Mouse (Mus musculus): ENCODE data around the gene Cdc123. TPM values are rescaled to one million over a fixed set of nuclear protein-coding genes. Genes with fewer than 3 reads are reported as not detected.

The Cdc123 gene
- polyA plus RNA-seq, 1 experiment from 2014 or later = 312 TPM

DNA sequence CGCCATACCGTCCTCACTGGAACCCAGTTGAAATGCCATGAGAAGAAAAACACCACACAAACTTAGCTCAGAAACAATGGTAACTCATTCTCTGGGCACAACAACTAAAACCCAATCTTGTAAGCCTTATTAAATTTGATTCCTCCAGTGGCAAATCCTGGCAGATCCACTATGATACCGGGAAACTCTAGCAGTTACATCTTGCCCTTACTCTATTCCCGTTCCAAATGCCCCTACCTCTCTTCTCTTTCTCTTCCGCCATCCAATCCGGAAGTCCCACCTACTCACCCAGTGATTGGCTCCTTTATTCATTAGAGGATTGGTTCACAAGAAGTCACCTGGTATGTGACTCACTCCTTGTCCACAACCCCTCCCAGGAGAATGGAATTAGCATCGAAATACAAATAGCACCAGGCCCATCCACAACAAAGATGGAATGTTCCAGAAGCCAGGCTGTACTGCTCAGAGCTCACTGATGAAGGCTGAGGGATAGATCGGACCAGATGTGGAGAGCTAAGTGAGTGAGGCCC, 84.4 kb downstream of the Cdc123 start:
- H3K4me2 ChIP-seq (replicated peaks; ENCODE audit: low read depth, low read length) = no peak overlapping the region
- DNase-seq (ENCODE audit: low spot score) (no peak), ATAC-seq (ENCODE audit: low FRiP score) (no peak)
- no peak overlapping the region for H3K9ac ChIP-seq (ENCODE audit: low read depth, low read length)
- no peak overlapping the region for H3K4me3 ChIP-seq (ENCODE audit: low read depth, low read length)
- H3K27ac ChIP-seq (ENCODE audit: low read depth, low read length) = no peak overlapping the region
- no peaks in the 10 kb centered on the region for H3K36me3 ChIP-seq (ENCODE audit: control insufficient read depth, insufficient read depth, low read length)
- H3K4me1 ChIP-seq (replicated peaks; ENCODE audit: control insufficient read depth, insufficient read depth, low read length) = no peaks in the 10 kb centered on the region
- H3K9me3 ChIP-seq (ENCODE audit: control insufficient read depth, low read length) = no peaks in the 10 kb centered on the region
- WGBS = 88% methylated on average over 8 of the region's 8 CpGs
- no peaks in the 10 kb centered on the region for H3K27me3 ChIP-seq (ENCODE audit: control insufficient read depth, insufficient read depth, low read length)

DNA sequence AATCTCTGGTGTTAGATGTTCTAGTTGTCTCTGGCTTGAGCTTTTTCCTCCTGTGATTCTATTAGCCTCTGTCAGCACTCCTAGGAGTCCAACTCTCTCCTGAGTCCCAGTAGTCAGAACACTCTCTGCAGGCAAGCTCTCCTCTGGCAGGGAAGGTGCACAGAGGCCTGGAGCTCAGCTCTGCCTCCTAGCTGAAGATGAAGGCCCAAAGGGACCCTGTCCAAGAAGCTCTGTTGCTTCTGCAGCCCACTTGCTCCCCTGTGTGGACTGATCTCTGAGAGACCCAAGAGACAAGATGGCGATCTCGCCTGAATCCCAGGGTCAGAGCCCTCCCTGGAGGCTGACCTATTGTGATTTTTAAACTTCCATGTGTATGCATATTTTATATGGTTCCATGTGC, 86.4 kb downstream of the Cdc123 start:
- Histone ChIP-seq H3K36me3 (ENCODE audit: control insufficient read depth, insufficient read depth, low read length) (no peaks in the 10 kb centered on the region), H3K27ac (ENCODE audit: low read depth, low read length) (no peak overlapping the region), H3K9me3 (ENCODE audit: control insufficient read depth, low read length) (no peaks in the 10 kb centered on the region), H3K9ac (ENCODE audit: low read depth, low read length) (no peak overlapping the region), H3K4me3 (ENCODE audit: low read depth, low read length) (no peak overlapping the region), H3K27me3 (ENCODE audit: control insufficient read depth, insufficient read depth, low read length) (no peaks in the 10 kb centered on the region), H3K4me1 (replicated peaks; ENCODE audit: control insufficient read depth, insufficient read depth, low read length) (no peaks in the 10 kb centered on the region), H3K4me2 (replicated peaks; ENCODE audit: low read depth, low read length) (no peak overlapping the region)
- WGBS = 91% methylated on average over 2 of the region's 2 CpGs
- ATAC-seq (ENCODE audit: low FRiP score) (no peak), DNase-seq (ENCODE audit: low spot score) (no peak)

DNA sequence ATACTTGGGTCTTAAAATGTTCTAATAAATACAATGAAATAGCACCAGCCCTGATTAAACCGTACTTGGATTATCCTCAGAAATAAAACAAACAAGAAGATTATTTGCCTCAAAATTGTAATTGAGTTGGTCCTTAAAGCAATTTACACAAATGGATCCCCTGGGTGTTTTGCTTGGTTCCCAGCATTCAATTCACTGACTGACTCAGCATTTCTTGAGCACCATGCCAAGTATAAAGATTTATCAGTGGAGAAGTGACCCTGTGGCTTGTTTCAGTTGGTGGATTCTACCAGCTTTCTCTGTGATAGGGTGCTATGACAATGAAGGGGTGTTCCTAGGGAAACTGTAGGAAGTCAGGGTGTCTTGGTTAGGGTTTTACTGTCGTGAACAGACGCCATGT, 94.1 kb downstream of the Cdc123 start:
- no peaks in the 10 kb centered on the region for H3K4me1 ChIP-seq (replicated peaks; ENCODE audit: control insufficient read depth, insufficient read depth, low read length)
- no peak for DNase-seq (ENCODE audit: low spot score)
- no peaks in the 10 kb centered on the region for H3K27me3 ChIP-seq (ENCODE audit: control insufficient read depth, insufficient read depth, low read length)
- 86% methylated on average over 3 of the region's 3 CpGs for WGBS
- H3K27ac ChIP-seq (ENCODE audit: low read depth, low read length) = no peak overlapping the region
- H3K4me2 ChIP-seq (replicated peaks; ENCODE audit: low read depth, low read length) = no peak overlapping the region
- H3K9ac ChIP-seq (ENCODE audit: low read depth, low read length) = no peak overlapping the region
- ATAC-seq (ENCODE audit: low FRiP score) = no peak
- H3K9me3 ChIP-seq (ENCODE audit: control insufficient read depth, low read length) = no peaks in the 10 kb centered on the region
- no peak overlapping the region for H3K4me3 ChIP-seq (ENCODE audit: low read depth, low read length)
- no peaks in the 10 kb centered on the region for H3K36me3 ChIP-seq (ENCODE audit: control insufficient read depth, insufficient read depth, low read length)

DNA sequence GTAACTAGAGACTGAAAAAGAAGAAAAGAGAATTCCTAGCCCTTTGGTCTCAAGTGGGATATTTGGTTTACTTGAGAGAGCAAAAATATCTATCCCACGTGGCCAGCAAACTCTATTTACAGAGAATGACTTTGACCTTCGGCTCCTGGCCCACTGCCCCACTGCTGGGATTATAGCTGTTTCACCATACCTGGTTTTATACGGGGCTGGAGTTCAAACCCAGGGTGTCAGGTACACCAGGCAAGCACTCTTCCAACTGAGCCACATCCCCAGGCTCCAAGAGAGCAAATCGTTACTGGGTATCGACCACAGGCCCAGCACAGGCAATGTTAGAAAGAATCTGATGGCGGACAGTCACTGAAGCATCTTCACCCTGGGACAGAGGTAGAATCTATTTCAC, 95.8 kb downstream of the Cdc123 start:
- H3K27me3 ChIP-seq (ENCODE audit: control insufficient read depth, insufficient read depth, low read length) = no peaks in the 10 kb centered on the region
- ATAC-seq (ENCODE audit: low FRiP score) = no peak
- no peak for DNase-seq (ENCODE audit: low spot score)
- H3K4me1 ChIP-seq (replicated peaks; ENCODE audit: control insufficient read depth, insufficient read depth, low read length) = no peaks in the 10 kb centered on the region
- no peaks in the 10 kb centered on the region for H3K36me3 ChIP-seq (ENCODE audit: control insufficient read depth, insufficient read depth, low read length)
- H3K4me2 ChIP-seq (replicated peaks; ENCODE audit: low read depth, low read length) = no peak overlapping the region
- 89% methylated on average over 6 of the region's 6 CpGs for WGBS
- H3K9me3 ChIP-seq (ENCODE audit: control insufficient read depth, low read length) = no peaks in the 10 kb centered on the region
- H3K27ac ChIP-seq (ENCODE audit: low read depth, low read length) = no peak overlapping the region
- no peak overlapping the region for H3K4me3 ChIP-seq (ENCODE audit: low read depth, low read length)
- no peak overlapping the region for H3K9ac ChIP-seq (ENCODE audit: low read depth, low read length)

DNA sequence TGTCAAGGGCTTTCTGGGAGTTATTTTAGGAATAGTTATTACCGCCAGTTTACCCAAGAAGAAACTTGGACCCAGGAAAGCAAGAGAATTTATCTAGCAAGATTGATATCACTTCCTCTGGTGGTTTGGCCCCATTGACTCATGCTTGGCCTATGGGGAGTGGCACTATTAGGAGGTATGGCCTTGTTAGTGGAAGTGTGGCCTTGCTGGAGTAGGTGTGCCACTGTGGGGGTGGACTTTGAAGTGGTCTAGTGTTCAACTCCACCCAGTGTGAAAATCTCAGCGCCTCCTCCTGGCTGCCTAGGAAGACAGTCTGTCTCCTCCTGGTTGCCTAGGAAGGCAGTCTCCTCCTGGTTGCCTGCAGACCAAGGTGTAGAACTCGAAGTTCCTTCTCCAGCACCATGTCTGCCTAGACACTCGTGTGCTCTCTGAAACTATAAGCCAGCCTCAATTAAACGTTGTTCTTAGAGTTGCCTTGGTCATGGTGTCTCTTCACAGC, 97.4 kb downstream of the Cdc123 start:
- no peak for ATAC-seq (ENCODE audit: low FRiP score)

DNA sequence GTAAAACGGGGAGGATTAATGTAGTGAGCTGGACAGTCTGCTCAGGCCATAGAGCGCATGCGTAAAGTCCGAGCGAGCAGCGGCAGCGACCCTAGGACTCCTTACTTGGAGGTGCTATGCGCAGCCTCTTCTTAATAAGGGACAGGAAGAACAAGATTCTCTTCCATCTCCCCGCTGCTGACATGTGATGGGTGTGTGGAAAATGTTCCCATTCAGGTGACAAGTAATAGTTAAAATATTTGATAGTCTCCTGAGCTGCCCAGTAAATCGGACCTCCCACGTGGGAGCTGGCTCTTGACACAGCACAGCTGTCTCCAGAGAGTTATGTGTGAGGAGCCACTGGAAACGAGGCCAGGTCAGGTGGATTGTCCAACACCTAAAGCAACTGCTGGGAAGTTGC, 98.4 kb downstream of the Cdc123 start:
- Histone ChIP-seq H3K27ac (ENCODE audit: low read depth, low read length) (no peak overlapping the region), H3K27me3 (ENCODE audit: control insufficient read depth, insufficient read depth, low read length) (no peaks in the 10 kb centered on the region), H3K9me3 (ENCODE audit: control insufficient read depth, low read length) (no peaks in the 10 kb centered on the region), H3K4me2 (replicated peaks; ENCODE audit: low read depth, low read length) (no peak overlapping the region), H3K9ac (ENCODE audit: low read depth, low read length) (no peak overlapping the region), H3K4me3 (ENCODE audit: low read depth, low read length) (no peak overlapping the region), H3K36me3 (ENCODE audit: control insufficient read depth, insufficient read depth, low read length) (no peaks in the 10 kb centered on the region), H3K4me1 (replicated peaks; ENCODE audit: control insufficient read depth, insufficient read depth, low read length) (no peaks in the 10 kb centered on the region)
- ATAC-seq (ENCODE audit: low FRiP score) (no peak), DNase-seq (ENCODE audit: low spot score) (no peak)
- 86% methylated on average over 12 of the region's 12 CpGs for WGBS

More for the DNA sequence above, 97.4 kb downstream of the Cdc123 start:
- no peaks in the 10 kb centered on the region for H3K4me1 ChIP-seq (replicated peaks; ENCODE audit: control insufficient read depth, insufficient read depth, low read length)
- H3K27me3 ChIP-seq (ENCODE audit: control insufficient read depth, insufficient read depth, low read length) = no peaks in the 10 kb centered on the region
- H3K9ac ChIP-seq (ENCODE audit: low read depth, low read length) = no peak overlapping the region
- H3K36me3 ChIP-seq (ENCODE audit: control insufficient read depth, insufficient read depth, low read length) = no peaks in the 10 kb centered on the region
- H3K4me3 ChIP-seq (ENCODE audit: low read depth, low read length) = no peak overlapping the region
- no peaks in the 10 kb centered on the region for H3K9me3 ChIP-seq (ENCODE audit: control insufficient read depth, low read length)
- H3K27ac ChIP-seq (ENCODE audit: low read depth, low read length) = no peak overlapping the region
- no peak overlapping the region for H3K4me2 ChIP-seq (replicated peaks; ENCODE audit: low read depth, low read length)
- no peak for DNase-seq (ENCODE audit: low spot score)
- WGBS = 76% methylated on average over 5 of the region's 5 CpGs

Other genes starting within 250 kb of the Cdc123 start
- gene Camk1d, start 130.6 kb downstream of the Cdc123 start, polyA plus RNA-seq (2014; fragmentation: Nextera tagmentation; extraction: Ambion mirVana) = 2.2 and 2.7 TPM in 2 replicates
- 81.1 and 92.1 TPM in 2 replicates for gene Nudt5, start 145 bp downstream of the Cdc123 start, polyA plus RNA-seq (2014; fragmentation: Nextera tagmentation; extraction: Ambion mirVana)
- 1.8 and 2.3 TPM in 2 replicates for gene Gm13199, start 17.8 kb upstream of the Cdc123 start, polyA plus RNA-seq (2014; fragmentation: Nextera tagmentation; extraction: Ambion mirVana)
- 78.1 and 85.9 TPM in 2 replicates for gene Sec61a2, start 50.3 kb upstream of the Cdc123 start, polyA plus RNA-seq (2014; fragmentation: Nextera tagmentation; extraction: Ambion mirVana)
- gene Dhtkd1, start 97.6 kb upstream of the Cdc123 start, polyA plus RNA-seq (2014; fragmentation: Nextera tagmentation; extraction: Ambion mirVana) = 3.8 and 8.4 TPM in 2 replicates
- 11.9 and 14.4 TPM in 2 replicates for gene Upf2, start 106.3 kb upstream of the Cdc123 start, polyA plus RNA-seq (2014; fragmentation: Nextera tagmentation; extraction: Ambion mirVana)